Mouse (Mus musculus) adrenal gland, postnatal 14 days (tissue): ENCODE data around the gene Btbd19. TPM values are rescaled to one million over a fixed set of nuclear protein-coding genes. Genes with fewer than 3 reads are reported as not detected.

Source experiments
- DNase-seq: peaks from one replicate; pipeline ENCODE4 v3.0.0; 2021; ENCODE audit warnings: mixed read lengths
- total RNA-seq: library from RNA; stranded (reverse); gene quantifications from 2 replicates; pipeline ENCODE4 v1.2.3, GENCODE M21; 2021

Gene Btbd19
- total RNA-seq, 1 experiment from 2014 or later: 6.3 TPM

DNA sequence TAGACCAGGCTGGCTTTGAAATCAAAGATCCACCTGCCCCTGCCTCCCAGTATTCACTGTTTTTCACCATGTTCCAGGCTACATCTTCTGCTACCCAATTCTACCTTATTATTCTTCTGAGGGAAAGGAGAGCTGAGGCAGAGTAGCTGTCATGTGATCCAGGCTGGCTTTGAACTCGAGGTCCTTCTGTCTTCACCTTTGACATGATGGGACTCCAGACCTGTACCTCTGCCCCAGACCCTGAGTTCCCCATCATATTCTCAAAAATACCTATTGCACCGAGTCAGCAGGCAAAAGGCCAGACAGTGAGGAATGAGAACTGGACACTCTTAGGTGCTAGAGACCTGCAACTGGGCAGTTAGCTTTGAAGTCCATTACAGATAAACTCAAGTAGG, 9.1 kb upstream of the Btbd19 start:
- no peak for DNase-seq

DNA sequence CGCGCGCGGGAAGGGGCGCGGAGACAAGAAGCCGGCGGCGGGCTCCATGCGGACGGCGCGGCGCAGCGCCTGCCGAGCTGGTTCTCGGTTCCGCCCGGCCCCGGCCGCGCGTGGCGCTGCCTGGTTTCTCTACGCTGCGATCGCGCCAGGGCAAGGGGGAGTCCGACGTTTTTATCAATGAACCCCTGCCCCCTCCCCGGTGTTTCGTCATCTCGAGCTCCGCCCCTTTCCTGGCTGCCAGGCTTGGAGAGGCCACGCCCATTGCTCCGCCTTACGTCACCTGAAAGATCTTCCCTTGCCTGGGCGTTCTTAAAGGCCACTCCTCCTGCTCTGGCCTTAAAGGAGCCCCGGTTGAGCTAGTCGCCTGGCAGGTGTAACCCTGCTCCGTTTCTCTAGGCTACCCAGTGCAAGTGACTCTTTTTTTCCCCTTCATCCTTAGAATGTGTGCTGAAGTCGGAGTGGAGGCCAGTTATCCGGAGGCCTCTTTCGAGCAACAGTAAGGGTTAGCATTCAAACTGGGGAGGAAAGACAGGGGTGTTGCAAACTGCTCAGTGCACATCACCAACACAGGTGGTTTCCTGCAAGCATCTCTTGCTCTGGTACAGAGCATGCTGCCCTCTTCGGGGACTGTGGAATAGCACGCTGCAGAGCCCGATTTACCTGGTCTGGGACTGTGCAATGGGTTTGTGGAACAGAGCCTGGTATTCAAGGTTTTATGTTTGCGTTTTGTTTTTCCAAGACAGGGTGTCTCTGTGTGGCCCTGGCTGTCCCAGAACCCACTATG, 8.5 kb upstream of the Btbd19 start, which contains the start of gene Plk3:
Plk3 (minus strand) TSS at position 147 of the 784 bp plus-strand sequence.
- DNase-seq: peak; percentile 98

- DNase-seq: no peak
Observed at GRCm38 (mm10) chr4:117133366-117133796, 7.9 kb upstream of the Btbd19 start.

DNA sequence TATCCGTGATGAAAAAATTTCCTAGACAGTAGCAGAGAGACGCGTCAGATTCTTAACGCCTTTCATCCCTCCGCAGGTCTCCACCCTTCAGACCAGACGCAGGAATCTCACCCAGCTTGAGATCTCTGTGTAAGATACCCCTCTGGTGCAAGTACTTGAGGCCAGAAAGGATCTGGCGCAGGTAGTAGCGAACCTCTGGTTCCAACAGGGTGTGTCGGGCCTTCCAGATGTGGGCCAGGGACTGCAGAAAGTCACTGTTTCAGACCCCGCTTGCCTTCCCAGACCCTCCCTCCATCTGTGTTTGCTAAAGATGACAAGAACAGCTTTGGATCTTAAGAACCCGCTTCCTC, 7.2 kb upstream of the Btbd19 start:
- no peak for DNase-seq

GRCm38 (mm10) chr4:117131890-117132793, 6.6 kb upstream of the Btbd19 start:
- no peak for DNase-seq

GRCm38 (mm10) chr4:117131198-117131597, 5.7 kb upstream of the Btbd19 start:
- DNase-seq: no peak

GRCm38 (mm10) chr4:117130790-117131189, 5.3 kb upstream of the Btbd19 start:
- no peak for DNase-seq

DNA sequence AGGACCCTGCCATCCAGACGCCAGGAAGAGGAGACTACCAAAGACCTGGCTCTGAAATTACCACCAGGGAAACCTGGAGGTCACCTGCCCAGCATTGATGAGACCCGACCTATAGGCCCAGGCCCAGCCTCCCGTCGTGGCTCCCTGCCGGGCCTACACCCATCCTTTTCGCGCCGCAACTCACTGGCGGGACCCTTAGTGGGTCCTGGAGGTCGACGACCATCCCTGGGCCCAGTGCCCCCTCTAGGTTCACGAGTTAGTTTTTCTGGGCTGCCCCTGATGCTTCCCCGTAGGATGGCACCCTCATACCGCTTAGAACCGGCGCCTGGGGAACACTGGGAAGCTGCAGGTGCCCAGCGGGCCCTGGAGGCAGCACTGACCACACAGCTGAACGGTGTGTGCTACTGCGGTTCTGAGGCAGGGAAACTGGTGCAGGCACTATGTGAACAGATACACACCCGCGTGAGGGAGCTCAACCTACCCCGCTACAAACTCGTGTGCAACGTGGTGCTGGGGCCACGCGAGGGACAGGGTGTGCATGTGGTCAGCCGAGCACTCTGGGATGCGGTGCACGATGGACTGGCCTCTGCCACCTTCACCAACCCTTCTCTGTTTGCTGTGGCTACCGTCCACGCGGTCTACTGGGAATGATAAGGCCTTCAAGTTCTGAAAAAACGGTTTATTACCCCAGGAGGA, 2.6 kb upstream of the Btbd19 start:
- no peak for DNase-seq

GRCm38 (mm10) chr4:117126675-117127290, 1.3 kb upstream of the Btbd19 start, which contains the start of gene Tctex1d4:
Gene Tctex1d4 (plus strand): TSS chr4:117126794.
- DNase-seq: no peak

DNA sequence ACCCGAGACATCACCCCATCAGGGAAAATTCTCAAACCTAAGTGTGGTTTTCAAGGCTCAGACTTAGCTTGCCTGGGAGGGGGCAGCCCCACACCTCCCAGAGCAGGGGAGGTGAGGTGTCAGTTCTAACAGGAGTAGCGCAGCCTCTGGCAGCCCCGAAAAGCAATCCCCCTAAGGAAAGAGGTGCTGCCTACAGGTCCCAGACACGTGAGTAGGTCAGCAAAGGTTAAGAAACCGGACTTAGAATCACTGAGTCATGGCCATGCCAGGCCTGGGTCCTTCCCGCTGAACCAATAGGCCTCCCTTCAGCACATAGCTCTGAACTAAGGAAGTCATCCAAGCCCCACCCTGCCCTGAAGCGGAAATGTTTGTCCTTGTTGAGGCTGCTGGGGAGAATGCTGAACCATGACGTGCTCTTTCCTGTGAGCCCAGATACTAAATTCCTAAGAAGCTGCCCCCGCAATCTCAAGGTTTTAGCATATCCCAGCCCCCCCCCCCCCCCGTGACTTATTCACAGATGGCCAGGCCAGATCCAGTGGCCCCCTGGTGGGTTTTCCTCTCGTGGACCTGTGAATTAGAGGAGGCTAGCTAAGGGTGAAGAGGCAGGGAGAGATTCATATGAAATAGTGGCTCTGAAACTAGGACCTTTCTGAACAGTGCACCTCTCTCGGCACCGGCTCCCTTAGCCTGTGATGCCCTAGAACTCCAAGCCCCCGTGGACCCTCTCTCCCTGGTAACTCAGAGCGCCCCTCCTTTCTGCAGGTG, 567 bp upstream of the Btbd19 start:
- peak; percentile 81 for DNase-seq

DNA sequence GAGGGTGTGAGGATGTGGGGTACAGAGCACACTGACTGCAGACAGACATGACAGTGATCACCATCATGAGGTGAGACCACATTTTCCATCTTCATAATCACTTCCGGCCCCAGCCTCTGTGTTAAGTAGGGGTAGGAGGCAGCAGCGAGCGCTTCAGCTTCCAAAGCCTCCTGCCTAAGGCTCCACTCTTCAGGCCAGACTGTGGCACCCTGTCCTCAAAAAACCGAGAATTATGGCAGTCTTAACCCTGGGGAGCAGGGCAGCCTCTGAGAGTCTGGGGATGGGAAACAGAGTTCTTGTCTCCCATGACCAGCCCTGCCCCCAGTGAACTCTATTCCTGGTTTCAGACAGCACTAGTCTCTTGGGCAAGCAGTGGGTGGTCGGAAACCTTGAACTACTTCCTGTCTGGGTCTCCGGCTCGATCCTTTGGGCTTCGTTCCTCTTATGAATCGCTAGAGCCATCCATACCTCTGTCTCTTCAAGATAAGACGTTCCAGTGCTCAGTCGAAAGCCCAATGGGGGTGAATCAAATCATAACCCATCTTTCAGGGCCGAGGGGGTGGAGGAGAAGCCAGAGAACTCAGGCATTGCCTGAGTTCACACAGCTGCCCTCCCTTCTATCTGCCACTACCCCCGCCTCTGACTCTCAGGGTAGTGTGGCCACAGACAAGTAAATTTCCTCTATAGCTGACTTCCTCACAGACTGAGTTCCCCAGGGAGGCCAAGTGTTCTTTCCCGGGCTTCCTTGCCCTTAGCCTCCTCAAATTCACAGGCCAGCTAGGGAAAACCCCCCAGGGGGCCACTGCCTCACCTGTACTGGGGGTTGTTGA, 792 bp downstream of the Btbd19 start:
- peak; percentile 71 for DNase-seq

GRCm38 (mm10) chr4:117124218-117124517, 1.4 kb downstream of the Btbd19 start:
- no peak for DNase-seq

GRCm38 (mm10) chr4:117123546-117124217, 1.8 kb downstream of the Btbd19 start:
- no peak for DNase-seq

DNA sequence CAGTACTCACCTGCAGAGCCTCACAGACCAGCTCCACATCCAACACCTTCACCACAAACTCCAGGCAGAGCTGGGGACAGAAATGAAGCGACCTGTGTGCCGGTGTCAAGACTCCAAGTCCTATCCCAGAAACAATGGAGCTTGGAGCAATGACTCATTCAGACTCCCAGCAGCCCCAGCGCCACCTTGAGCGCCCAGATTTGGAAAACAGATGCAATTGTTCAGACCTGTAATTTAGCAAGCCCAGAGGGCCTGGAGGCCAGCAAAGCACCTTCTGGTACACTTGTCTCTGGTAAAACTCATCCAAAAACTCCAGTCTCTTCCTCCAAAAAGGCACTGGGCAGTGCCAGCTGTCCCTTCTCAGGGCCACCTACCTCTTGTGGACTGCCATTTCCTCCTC, 3.3 kb downstream of the Btbd19 start:
- DNase-seq: no peak

DNA sequence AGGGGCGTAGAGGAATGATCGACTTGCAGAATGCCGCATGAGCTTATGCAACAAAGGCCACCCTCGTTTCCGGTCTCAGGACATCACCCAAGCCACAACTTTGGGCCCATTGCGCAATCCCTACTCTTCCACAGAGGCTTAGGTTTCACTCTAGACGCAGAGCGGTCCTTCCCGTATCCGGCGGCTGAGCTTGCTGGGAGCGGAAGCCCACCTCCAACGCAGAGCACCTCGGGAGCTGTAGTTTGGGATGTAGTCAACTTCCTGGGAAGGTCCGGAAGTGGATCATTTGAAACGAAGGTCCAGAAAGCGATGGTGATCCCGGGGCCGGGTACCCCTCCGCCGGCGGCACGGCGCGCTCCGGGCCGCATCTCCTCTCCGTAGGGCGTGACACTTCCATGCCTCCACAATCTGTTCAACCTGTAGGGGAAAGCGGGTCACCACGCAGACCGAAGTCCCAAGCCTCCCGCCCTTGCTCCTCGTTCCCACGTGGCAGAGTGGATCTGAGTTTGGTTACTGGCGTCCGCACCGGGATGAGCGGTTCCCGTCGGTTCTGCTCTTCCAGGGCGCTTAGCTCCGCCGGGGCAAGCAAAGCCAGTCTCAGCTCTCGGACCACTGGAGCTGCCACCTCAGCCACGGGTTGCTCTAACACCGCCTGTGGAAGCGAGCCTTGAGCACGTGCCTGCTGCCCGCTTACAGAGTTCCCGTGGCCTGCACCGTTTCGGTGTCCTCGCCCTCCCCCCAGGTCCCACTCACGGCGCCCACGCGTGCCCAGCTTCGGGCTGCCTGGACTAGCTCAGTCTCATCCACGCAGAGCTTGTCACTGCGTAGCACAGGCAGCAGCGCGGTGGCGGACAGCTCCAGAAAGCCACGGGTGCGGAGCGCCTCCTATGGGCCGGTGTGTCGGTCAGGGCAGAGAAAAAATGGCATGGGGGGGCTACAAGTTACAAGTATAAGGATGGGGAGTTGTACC, 4.8 kb downstream of the Btbd19 start:
- DNase-seq: peak; percentile 97

GRCm38 (mm10) chr4:117120052-117120444, 5.5 kb downstream of the Btbd19 start:
- no peak for DNase-seq

GRCm38 (mm10) chr4:117119636-117120035, 5.9 kb downstream of the Btbd19 start:
- no peak for DNase-seq

- no peak for DNase-seq
Observed at GRCm38 (mm10) chr4:117117931-117118330, 7.6 kb downstream of the Btbd19 start.

- DNase-seq: no peak
Observed at GRCm38 (mm10) chr4:117115592-117115991, 9.9 kb downstream of the Btbd19 start.
